Mouse (Mus musculus) retina, embryonic 14.5 days (tissue): ENCODE measurements around the gene Mtfp1.

Experiments used
- DNase-seq: peaks from one replicate; pipeline ENCODE4 v3.0.0-alpha.2; 2015; ENCODE audit warnings: low spot score

Gene Mtfp1

GRCm38 (mm10) chr11:4080219-4080618, 15.0 kb downstream of the Mtfp1 start:
- DNase-seq: peak; percentile 78

- DNase-seq: no peak
Measured at GRCm38 (mm10) chr11:4078267-4078933, 16.8 kb downstream of the Mtfp1 start.

- peak; percentile 75 for DNase-seq
Measured at GRCm38 (mm10) chr11:4076633-4077032, 18.6 kb downstream of the Mtfp1 start.

GRCm38 (mm10) chr11:4069664-4070063, 25.6 kb downstream of the Mtfp1 start:
- DNase-seq: no peak

- DNase-seq: no peak
Measured at GRCm38 (mm10) chr11:4064627-4065122, 30.6 kb downstream of the Mtfp1 start, which contains the start of gene Sec14l3. TSS of gene Sec14l3 (plus strand) at chr11:4064841.

GRCm38 (mm10) chr11:4062981-4063380, 32.3 kb downstream of the Mtfp1 start:
- DNase-seq: no peak

GRCm38 (mm10) chr11:4062523-4062922, 32.7 kb downstream of the Mtfp1 start:
- DNase-seq: no peak

GRCm38 (mm10) chr11:4060866-4061575, 34.2 kb downstream of the Mtfp1 start:
- DNase-seq: no peak

GRCm38 (mm10) chr11:4053586-4053985, 41.7 kb downstream of the Mtfp1 start:
- DNase-seq: peak; percentile 86

- DNase-seq: no peak
Measured at GRCm38 (mm10) chr11:4048438-4048837, 46.8 kb downstream of the Mtfp1 start.

- no peak for DNase-seq
Measured at GRCm38 (mm10) chr11:4047766-4048165, 47.5 kb downstream of the Mtfp1 start.

GRCm38 (mm10) chr11:4046526-4046925, 48.7 kb downstream of the Mtfp1 start:
- no peak for DNase-seq

GRCm38 (mm10) chr11:4043081-4043480, 52.2 kb downstream of the Mtfp1 start:
- no peak for DNase-seq
